Comparison of ENCODE assay signal across 9 mouse cellular contexts in the genomic region with DNA sequence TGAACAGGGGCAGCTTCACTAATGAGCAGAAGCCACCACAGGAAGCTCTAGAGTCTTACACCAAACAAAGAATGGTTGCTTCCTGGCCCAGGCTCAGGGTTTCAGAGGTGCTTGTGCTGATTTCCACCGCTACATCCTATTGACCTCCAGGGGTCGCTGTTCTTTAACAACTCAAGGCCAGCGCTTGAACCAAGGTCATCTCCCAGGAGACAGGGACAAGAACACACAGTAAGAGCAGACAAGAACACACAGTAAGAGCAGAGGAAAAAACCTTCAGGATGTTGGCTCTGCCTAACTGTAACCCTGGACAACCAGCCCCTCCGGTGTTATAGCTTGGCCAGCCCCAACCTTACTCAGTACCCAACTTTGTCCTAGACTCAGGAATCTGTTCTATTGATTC. TPM values are rescaled to one million over a fixed set of nuclear protein-coding genes. Genes with fewer than 3 reads are reported as not detected.
DNase-seq lines count a peak whose midpoint lies in the region; ATAC-seq and TF ChIP-seq lines count a peak whose summit lies in the region.
"Had no signal": no experiment of that assay in that cellular context is flagged by ENCODE, and none has a peak within 500 bp of the region (broad histone marks: within the 10 kb centered on the region; RNA-seq: fewer than 3 reads in every experiment).

No protein-coding gene starts in this region.

- intact Hi-C loops in heart, postnatal 14 days (cut with DNase I): loop anchor here (2.0 kb wide), 1 partner anchor 44 kb away; no protein-coding TSS in a partner anchor

- no peaks in the 10 kb centered on the region for H3K4me1 ChIP-seq in G1E (ENCODE audit: insufficient read depth, low read depth, low read length)
- peaks cover 14% of the 10 kb centered on the region; the same call in 1 of the 2 replicates for H3K4me1 ChIP-seq in forebrain, embryonic 13.5 days

- no peaks in the 10 kb centered on the region for H3K36me3 ChIP-seq in G1E (replicated peaks)
- peaks cover 51% of the 10 kb centered on the region for H3K36me3 ChIP-seq in forebrain, embryonic 13.5 days (ENCODE audit: poor library complexity, severe bottlenecking)
- H3K36me3 ChIP-seq: liver, embryonic 15.5 days had no signal

- TF ChIP-seq CTCF in G1E (IDR thresholded peaks at IDR 0.05; ENCODE audit: low read depth, low read length): peak; percentile 38; the same call in 1 of the 2 replicates

- no peak overlapping the region for H3K9ac ChIP-seq in forebrain, embryonic 13.5 days
- H3K9ac ChIP-seq: liver, embryonic 15.5 days had no signal

- no peak overlapping the region for H3K4me3 ChIP-seq in G1E (ENCODE audit: low read depth, low read length)
- H3K4me3 ChIP-seq in forebrain, embryonic 13.5 days: no peak overlapping the region
- H3K4me3 ChIP-seq: liver, embryonic 15.5 days had no signal

- WGBS in forebrain, embryonic 13.5 days: 8% methylated on average over 4 of the region's 4 CpGs

- no peak overlapping the region for H3K27ac ChIP-seq in forebrain, embryonic 13.5 days

- DNase-seq in G1E (ENCODE audit: low spot score): peak; percentile 19
- DNase-seq in c-Kit-positive CD71-negative TER-119-negative erythroid progenitor cells, embryonic 14.5 days (ENCODE audit: low read depth): peak; percentile 79
- peak; percentile 53 to 77 for DNase-seq in heart, postnatal 14 days
- DNase-seq in kidney, postnatal 36 days: peak; percentile 73 to 85
- peak; percentile 68 to 75 for DNase-seq in lung, adult 18-20 months
- peak; percentile 49 to 77 for DNase-seq in thymus, adult 18-20 months

- no peaks in the 10 kb centered on the region for H3K9me3 ChIP-seq in G1E (replicated peaks)
- no peaks in the 10 kb centered on the region for H3K9me3 ChIP-seq in forebrain, embryonic 13.5 days (replicated peaks)
- H3K9me3 ChIP-seq: liver, embryonic 15.5 days had no signal

- peaks cover 17% of the 10 kb centered on the region for H3K27me3 ChIP-seq in G1E (ENCODE audit: insufficient read depth, low read length)
- no peaks in the 10 kb centered on the region for H3K27me3 ChIP-seq in forebrain, embryonic 13.5 days
- H3K27me3 ChIP-seq: liver, embryonic 15.5 days had no signal

- no peak overlapping the region for H3K4me2 ChIP-seq in forebrain, embryonic 13.5 days
- H3K4me2 ChIP-seq: liver, embryonic 15.5 days had no signal

- no peak for ATAC-seq in G1E (ENCODE audit: extremely low read depth, insufficient number of reproducible peaks, low FRiP score, poor library complexity, severe bottlenecking)
- peak; percentile 59 for ATAC-seq in forebrain, embryonic 13.5 days
- ATAC-seq in neutrophil, adult 5-6 weeks (ENCODE audit: extremely low read depth, insufficient number of reproducible peaks, low FRiP score, poor library complexity, severe bottlenecking): peak; percentile 87

RNA-seq across cellular contexts. Expression of a gene that starts 14.5 kb away (rescaled TPM):
- total RNA-seq in G1E (2014; fragmentation: Nextera tagmentation): not detected in 2 replicates
- not detected in 2 replicates for total RNA-seq in G1E (2017)
- polyA plus RNA-seq in G1E (2012): 0.05 TPM in 1 of 2 replicates, not detected in the other
- 0.40 and 0.41 TPM in 2 replicates for polyA plus RNA-seq in forebrain, embryonic 13.5 days (2015; fragmentation: Nextera tagmentation; extraction: Ambion mirVana)
- total RNA-seq in heart, postnatal 14 days (2021): 1 to 10 TPM; 1.1 to 3.2 TPM
- total RNA-seq in neutrophil, adult 5-6 weeks (2017): 369 and 376 TPM in 2 replicates

RNA-seq across cellular contexts. Expression of a gene that starts 33.6 kb away (rescaled TPM):
- total RNA-seq in G1E (2014; fragmentation: Nextera tagmentation): 20.9 and 23.3 TPM in 2 replicates
- total RNA-seq in G1E (2017): 22.8 and 23.3 TPM in 2 replicates
- 12.8 and 22.7 TPM in 2 replicates for polyA plus RNA-seq in G1E (2012)
- 328 and 339 TPM in 2 replicates for polyA plus RNA-seq in forebrain, embryonic 13.5 days (2015; fragmentation: Nextera tagmentation; extraction: Ambion mirVana)
- 10 to 100 TPM; 25.1 to 27.1 TPM for total RNA-seq in heart, postnatal 14 days (2021)
- total RNA-seq in neutrophil, adult 5-6 weeks (2017): 24.9 and 27.7 TPM in 2 replicates

Comparison
In these comparisons a context has a peak if more than half of its experiments do, and no peak if none do; other contexts are left out.
1. DNase-seq: peak in every context shown above with its lines; median percentile 79 in c-Kit-positive CD71-negative TER-119-negative erythroid progenitor cells, embryonic 14.5 days; 79 in kidney, postnatal 36 days; 72 in lung, adult 18-20 months; 65 in heart, postnatal 14 days; 63 in thymus, adult 18-20 months; 19 in G1E.
2. RNA of a gene that starts 14.5 kb away (total RNA-seq): 369 to 376 TPM in neutrophil, adult 5-6 weeks; 1.1 to 3.2 TPM in heart, postnatal 14 days and not detected in G1E; every median in the first group is over 10 times any median in the second.